Mouse (Mus musculus) liver, embryonic 14.5 days (tissue): ENCODE data around the gene Primpol.

Experiments used
- CTCF ChIP-seq: IDR thresholded peaks from 2 replicates; pipeline ENCODE4 v1.5.1; 2016; ENCODE audit warnings: antibody characterized with exemption, low read depth, control low read depth
- EP300 ChIP-seq: IDR thresholded peaks from 2 replicates; pipeline ENCODE4 v1.6.1; 2016; ENCODE audit warnings: antibody characterized with exemption, low read depth

GRCm38 (mm10) chr8:46613377-46613776 lies 3.6 kb downstream of the Primpol start:
- TF ChIP-seq CTCF (no peak), EP300 (no peak)
